ENCODE assay signal across 23 mouse cellular contexts in genomic region chr3:123616956-123617355, GRCm38 (mm10).
A peak's percentile ranks its signal among the peaks of the same experiment; 100 is the strongest.
DNase-seq lines count a peak whose midpoint lies in the region; TF ChIP-seq lines count a peak whose summit lies in the region.
"Had no signal": no experiment of that assay in that cellular context is flagged by ENCODE, and none has a peak within 500 bp of the region (broad histone marks: within the 10 kb centered on the region; RNA-seq: fewer than 3 reads in every experiment).

No protein-coding gene starts in this region.

- 84% methylated on average over 4 of the region's 4 CpGs for WGBS in hindbrain, embryonic 10.5 days

- H3K4me3 ChIP-seq in left cerebral cortex, adult 2 months: no peak overlapping the region
- H3K4me3 ChIP-seq in hindbrain, embryonic 10.5 days: no peak overlapping the region
- H3K4me3 ChIP-seq: embryonic facial prominence, embryonic 10.5 days; embryonic facial prominence, embryonic 15.5 days; forebrain, embryonic 12.5 days; heart, embryonic 13.5 days; hindbrain, embryonic 15.5 days; limb, embryonic 13.5 days; lung, embryonic 15.5 days; neural tube, embryonic 12.5 days had no signal

- peak in 1 of 2 experiments; percentile 19 for DNase-seq in left cerebral cortex, adult 2 months (ENCODE audit: extremely low spot score in 1 of 2, low spot score in 2 of 2)
- DNase-seq in left cerebral cortex, postnatal 4 days: no peak
- DNase-seq in brain, adult 2 months (ENCODE audit: low read depth, low spot score): peak; percentile 51
- peak; percentile 11 to 22 for DNase-seq in frontal cortex, postnatal 14 days (ENCODE audit: low spot score in 2 of 2)
- DNase-seq in right cerebral cortex, postnatal 10 days (ENCODE audit: low spot score in 2 of 2): peak; percentile 28 to 57
- no peak for DNase-seq in hindbrain, embryonic 10.5 days (ENCODE audit: low spot score)
- no peak for DNase-seq in kidney, adult 11 months
- DNase-seq: adrenal gland, postnatal 25 days; cerebellum, adult 2 months; cerebellum, postnatal 14 days; forebrain, postnatal 0 days; heart, postnatal 10 days; kidney, adult 2 months; kidney, postnatal 36 days; thymus, postnatal 14 days had no signal

- H3K36me3 ChIP-seq in hindbrain, embryonic 10.5 days: no peaks in the 10 kb centered on the region
- H3K36me3 ChIP-seq: embryonic facial prominence, embryonic 10.5 days; embryonic facial prominence, embryonic 15.5 days; forebrain, embryonic 12.5 days; heart, embryonic 13.5 days; hindbrain, embryonic 15.5 days; limb, embryonic 13.5 days; lung, embryonic 15.5 days; neural tube, embryonic 12.5 days had no signal

- TF ChIP-seq CTCF in left cerebral cortex, adult 2 months (IDR thresholded peaks at IDR 0.05): no peak

- intact Hi-C loops in left cerebral cortex, adult 2 months (cut with DNase I): no loop called here
- intact Hi-C loops in left cerebral cortex, postnatal 4 days (cut with DNase I): no loop called here

- 0 out of 2 replicates have a peak, but pooled peaks cover 3% of the 10 kb centered on the region for H3K4me1 ChIP-seq in hindbrain, embryonic 10.5 days (replicated peaks)
- H3K4me1 ChIP-seq: embryonic facial prominence, embryonic 15.5 days; heart, embryonic 13.5 days; hindbrain, embryonic 15.5 days; limb, embryonic 13.5 days; lung, embryonic 15.5 days; neural tube, embryonic 12.5 days had no signal

- no peaks in the 10 kb centered on the region for H3K27me3 ChIP-seq in hindbrain, embryonic 10.5 days (ENCODE audit: insufficient read depth, poor library complexity, severe bottlenecking)
- H3K27me3 ChIP-seq: embryonic facial prominence, embryonic 15.5 days; forebrain, embryonic 12.5 days; heart, embryonic 13.5 days; hindbrain, embryonic 15.5 days; limb, embryonic 13.5 days; lung, embryonic 15.5 days; neural tube, embryonic 12.5 days had no signal

- H3K9me3 ChIP-seq in hindbrain, embryonic 10.5 days: no peaks in the 10 kb centered on the region
- H3K9me3 ChIP-seq: embryonic facial prominence, embryonic 10.5 days; embryonic facial prominence, embryonic 15.5 days; forebrain, embryonic 12.5 days; heart, embryonic 13.5 days; hindbrain, embryonic 15.5 days; limb, embryonic 13.5 days; lung, embryonic 15.5 days; neural tube, embryonic 12.5 days had no signal

- peak overlapping the region; percentile 44 for H3K27ac ChIP-seq in left cerebral cortex, adult 2 months
- H3K27ac ChIP-seq in hindbrain, embryonic 10.5 days: no peak overlapping the region
- H3K27ac ChIP-seq: embryonic facial prominence, embryonic 10.5 days; embryonic facial prominence, embryonic 15.5 days; forebrain, embryonic 12.5 days; heart, embryonic 13.5 days; hindbrain, embryonic 15.5 days; limb, embryonic 13.5 days; lung, embryonic 15.5 days; neural tube, embryonic 12.5 days had no signal

Comparison
In these comparisons a context has a peak if more than half of its experiments do, and no peak if none do; other contexts are left out.
1. DNase-seq: peak in brain, adult 2 months (single experiment), frontal cortex, postnatal 14 days (2 of 2) and right cerebral cortex, postnatal 10 days (2 of 2); none in left cerebral cortex, postnatal 4 days (single experiment), hindbrain, embryonic 10.5 days (single experiment) and kidney, adult 11 months (single experiment).